Mouse (Mus musculus) cerebellum, postnatal 14 days (tissue): ENCODE measurements around the gene Trpc5.
A peak's percentile ranks its signal among the peaks of the same experiment; 100 is the strongest.

Experiments
- DNase-seq, 2 experiments: peaks; one replicate each; pipeline ENCODE4 v3.0.0; 2021; ENCODE audit warnings: mixed read lengths in 2 of 2

Trpc5 gene

DNA sequence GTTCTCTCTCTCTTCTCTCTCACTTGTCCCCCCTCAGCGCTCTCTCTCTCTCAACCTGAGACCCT is at the start of gene Trpc5:
Gene Trpc5 (minus strand): TSS at position 39 of the 65 bp plus-strand sequence.
- no peak for DNase-seq

GRCm38 (mm10) chrX:144716330-144716729 is 28.4 kb upstream of the Trpc5 start:
- no peak for DNase-seq

DNA sequence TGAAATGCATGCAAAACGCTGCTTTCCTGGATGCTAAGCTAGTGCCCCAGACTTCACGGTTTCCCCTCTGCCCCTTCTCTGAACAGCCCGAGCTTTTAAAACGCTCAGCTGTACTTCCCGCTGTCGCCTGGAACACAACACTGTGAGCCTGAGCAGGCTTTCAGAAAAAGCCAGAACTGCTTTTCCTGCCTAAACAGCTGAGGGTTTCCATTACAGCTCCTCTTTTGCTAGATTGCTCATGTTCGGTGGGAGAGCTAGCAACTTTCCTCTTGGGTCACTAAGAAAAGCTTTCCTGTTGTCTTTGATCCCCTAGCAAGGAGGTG is 1.8 kb upstream of the Trpc5 start:
- DNase-seq: no peak

DNA sequence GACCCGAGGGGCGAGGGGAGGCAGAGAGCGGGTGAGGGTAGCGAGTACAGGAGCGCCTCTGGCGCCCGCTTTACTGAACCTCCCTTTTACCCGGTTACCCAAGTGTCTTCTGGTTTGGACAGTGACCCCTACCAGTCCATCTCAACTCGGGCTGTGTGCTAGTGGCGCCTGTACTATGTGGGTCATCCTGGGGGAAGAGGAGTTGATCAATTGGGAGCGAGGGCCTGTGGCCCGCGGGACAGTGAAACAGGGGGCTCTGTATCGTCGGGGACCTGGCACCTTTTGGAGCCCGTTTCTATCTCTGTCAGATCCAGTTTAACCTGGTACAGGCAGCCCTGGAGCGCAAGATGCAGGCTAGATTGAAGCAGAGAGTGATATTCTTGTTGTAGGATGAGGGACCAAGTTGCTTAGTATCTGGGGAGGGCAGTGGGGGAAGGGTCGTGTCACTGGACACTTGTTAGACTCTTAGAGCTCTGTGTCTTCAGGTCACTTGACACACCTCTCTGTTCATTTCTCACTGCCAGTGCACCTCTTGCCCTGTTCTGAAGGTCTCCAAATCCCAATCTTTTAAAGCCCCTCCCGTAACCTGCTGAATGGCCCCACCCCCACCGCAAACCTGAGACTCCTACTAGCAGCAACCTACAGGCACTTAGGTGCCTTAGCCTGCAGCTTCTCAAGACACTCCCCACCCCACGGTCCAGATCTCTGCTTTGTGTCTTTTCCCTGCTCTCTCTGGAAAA is 1.3 kb upstream of the Trpc5 start:
- peak; percentile 9 to 21 for DNase-seq

DNA sequence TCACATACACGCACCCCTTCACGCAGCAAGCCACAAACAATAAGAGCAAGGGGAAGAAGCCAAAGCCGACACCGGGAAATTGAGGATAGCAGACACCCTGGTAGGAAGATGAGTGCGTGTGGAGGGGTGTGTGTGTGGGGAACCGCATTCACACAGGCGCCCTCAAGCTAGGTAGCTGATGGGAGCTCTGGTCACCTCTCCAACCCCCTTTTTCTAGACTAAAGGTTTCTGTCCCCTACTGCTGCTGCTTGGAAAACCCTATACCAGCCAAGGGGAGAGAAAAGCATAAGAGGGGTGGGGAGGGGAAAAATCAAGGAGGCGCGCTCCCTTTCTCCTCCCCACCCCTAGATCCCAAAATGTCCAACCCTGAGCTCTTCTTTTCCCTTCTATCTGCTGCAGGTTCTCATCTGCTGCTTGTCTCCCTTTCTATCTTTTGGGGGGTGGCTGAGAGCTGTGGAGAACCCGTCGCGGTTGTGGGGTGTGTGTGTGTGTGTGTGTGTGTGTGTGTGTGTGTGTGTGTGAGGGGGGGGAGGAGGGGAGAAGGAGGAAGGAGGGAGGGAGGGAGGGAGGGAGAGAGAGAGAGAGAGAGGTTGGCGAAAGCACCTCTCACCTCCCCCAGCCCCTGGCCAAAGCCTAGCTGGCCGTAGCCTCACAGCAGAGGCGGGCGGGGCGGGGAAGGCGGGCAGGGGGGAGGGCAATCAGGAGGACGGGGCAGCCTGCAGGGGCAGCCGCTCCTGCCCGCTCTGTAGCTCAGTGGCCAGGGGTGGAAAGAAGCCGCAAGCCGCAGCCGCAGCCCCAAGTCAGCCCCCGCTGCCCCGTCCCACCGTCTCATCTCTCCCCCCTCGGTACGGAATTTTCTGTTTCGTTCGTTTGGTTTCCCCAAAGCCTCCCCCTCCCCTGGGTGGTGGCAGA is 483 bp upstream of the Trpc5 start, which contains the start of gene Rtl4:
Gene Rtl4 (plus strand): TSS at position 701 of the 912 bp plus-strand sequence.
- peak; percentile 17 to 25 for DNase-seq

DNA sequence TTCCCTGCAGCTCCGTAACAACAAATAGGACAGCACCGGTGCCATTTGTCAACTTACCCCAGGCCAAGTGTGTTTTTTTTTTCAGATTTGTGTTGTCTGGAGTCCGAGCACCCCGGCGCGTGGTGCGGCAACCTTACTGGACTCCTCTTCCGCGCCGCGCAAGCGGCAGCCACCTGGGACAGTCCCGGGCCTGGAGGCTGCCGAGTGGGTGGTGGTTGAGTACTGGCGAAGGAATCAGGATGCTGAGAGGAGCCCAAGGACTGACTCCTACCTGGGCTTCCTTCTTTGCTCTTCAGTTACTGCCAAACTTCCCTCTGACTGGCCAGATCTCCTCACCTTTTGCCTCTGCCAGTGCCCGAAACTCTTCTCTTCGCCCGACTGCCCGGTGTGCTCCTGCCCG is 238 bp downstream of the Trpc5 start:
- peak; percentile 3 to 7 for DNase-seq

DNA sequence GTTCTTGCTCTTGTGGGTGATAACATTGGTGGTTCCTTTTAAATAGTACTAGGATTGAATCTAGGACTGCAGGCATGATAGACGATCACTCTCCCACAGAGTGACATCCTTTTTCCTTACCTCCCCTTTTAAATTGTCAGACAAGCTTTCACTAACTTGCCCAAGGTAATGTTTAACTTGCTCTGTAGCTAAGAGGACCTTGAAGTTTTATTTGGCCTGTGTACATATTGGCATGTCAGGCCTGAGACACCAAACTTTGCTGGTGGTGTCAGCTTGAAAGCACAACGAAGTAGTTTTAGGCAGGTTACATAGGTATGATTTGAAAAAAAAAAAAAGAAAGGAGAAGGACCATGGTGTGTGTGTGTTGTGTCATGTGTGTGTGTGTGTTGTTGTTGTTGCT is 35.8 kb downstream of the Trpc5 start:
- DNase-seq: no peak

DNA sequence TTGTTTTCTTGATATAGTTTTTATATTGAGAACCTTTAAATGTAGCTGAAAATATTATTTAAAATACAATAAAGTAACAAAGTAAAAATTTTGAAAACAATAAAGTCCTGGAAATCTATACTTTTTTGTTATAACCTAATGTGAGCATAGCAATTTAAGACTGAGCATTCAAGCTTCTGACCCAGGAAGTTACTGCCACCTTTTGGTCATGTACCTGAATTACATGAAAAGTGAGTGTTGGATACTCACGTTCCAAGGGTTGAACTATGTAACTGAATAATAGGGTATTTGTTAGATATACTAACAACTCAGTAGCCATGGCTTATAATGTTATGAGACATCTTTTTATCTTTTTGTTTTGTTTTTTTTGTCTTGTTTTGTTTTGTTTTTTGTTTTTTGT is 42.6 kb downstream of the Trpc5 start:
- DNase-seq: peak in 1 of 2 experiments; percentile 4

DNA sequence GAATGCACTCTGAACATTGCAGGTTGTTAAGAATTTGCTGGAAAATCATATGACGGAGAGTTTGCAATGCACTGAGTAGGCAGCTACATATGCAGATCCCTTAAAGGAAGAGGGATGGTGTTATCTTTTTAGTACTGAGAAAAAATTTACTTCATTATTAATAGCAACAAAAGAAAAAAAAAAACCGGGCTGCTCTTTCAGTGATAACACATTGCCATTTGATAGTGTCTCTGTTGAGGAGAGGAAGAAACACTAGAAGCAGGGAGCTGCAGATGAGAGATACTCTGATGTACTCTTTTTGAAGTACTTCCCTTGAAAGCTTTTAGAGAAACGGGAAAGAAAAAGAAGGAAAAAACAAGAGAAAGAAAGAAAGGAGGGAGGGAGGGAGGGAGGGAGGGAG is 43.2 kb downstream of the Trpc5 start:
- DNase-seq: no peak

GRCm38 (mm10) chrX:144612753-144613152 is 75.2 kb downstream of the Trpc5 start:
- DNase-seq: no peak

- peak; percentile 3 for DNase-seq
Measured at GRCm38 (mm10) chrX:144536431-144536830, 151.5 kb downstream of the Trpc5 start.

DNA sequence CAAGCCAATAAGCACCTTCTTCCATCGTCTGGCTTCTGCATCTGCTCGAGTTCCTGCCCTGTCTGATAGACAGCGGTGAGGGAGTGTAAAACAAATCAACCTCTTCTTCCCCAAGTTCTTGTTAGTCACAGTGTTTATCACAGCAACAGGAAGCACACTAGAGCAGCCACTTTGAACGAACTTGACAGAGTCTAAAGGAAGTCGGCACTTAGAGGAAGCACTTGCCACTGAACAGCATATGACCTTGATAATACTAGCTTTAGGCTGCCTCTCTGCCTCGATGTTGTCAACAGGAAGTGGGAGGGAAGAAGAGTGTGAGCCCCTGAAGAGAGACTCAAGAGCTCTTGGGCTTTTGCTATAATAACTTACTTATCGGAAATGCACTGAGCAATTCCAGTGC is 161.9 kb downstream of the Trpc5 start:
- no peak for DNase-seq

GRCm38 (mm10) chrX:144523239-144523638 is 164.7 kb downstream of the Trpc5 start:
- DNase-seq: no peak

DNA sequence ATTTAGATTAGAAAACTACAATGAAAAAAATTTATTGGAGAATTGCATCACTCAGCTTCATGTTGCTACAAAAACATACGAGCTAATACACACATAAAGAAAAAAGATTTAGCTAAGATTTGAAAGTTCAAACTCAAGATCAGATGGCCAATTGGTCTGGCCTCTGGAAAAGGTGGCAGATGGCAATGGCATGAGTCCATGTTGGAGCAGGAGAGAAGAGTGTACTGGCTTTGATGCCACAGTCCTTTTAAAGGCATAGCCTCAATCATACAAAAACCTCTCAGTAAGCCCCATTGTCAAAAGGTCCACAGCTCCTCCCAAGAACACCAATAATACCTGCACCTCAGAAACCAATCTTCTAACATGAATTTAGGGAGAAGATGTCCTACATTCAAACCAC is 196.6 kb downstream of the Trpc5 start:
- peak; percentile 76 to 78 for DNase-seq

DNA sequence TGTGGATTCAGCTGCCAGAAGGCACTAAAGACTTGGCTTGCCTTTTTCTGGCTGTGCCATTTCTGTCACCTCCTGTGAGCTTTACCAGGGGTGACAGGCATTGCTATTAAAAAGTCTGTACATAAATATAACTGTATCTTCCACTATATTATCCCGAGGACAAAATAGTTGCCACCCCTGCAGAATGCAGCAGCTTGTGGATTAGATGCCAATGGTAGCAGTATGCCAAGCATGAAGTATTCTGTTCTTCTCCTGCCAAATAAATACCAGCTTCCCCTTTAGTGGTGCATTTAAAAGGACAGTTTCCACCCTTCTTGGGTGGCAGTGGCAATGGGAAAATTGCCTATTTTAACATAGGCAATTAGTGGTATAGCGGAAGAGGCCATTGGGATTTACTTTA is 223.6 kb downstream of the Trpc5 start:
- peak; percentile 14 to 26 for DNase-seq

- no peak for DNase-seq
Measured at GRCm38 (mm10) chrX:144456281-144456680, 231.7 kb downstream of the Trpc5 start, which contains the start of gene Trpc5os. Trpc5os (plus strand) TSS chrX:144456581.

DNA sequence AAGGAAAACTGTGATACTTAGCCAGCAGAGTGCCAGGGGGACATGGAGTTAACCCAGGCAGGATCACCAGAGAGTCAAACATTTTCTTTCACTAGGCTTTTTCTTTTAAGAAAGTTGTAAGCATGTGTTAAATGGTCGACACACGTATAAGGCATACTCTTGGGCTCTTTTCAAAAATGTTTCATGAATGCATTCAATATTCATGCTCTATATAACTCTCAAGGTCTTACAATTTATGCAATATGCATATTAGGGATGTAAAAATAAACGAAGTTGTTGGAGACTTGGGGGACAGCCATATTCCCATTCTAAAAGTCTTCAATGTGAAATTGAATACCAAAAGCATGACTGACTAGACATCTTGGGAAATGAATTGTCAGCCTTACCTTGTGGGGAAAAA is 264.1 kb downstream of the Trpc5 start:
- DNase-seq: no peak

GRCm38 (mm10) chrX:144421091-144421490 is 266.9 kb downstream of the Trpc5 start:
- DNase-seq: no peak

DNA sequence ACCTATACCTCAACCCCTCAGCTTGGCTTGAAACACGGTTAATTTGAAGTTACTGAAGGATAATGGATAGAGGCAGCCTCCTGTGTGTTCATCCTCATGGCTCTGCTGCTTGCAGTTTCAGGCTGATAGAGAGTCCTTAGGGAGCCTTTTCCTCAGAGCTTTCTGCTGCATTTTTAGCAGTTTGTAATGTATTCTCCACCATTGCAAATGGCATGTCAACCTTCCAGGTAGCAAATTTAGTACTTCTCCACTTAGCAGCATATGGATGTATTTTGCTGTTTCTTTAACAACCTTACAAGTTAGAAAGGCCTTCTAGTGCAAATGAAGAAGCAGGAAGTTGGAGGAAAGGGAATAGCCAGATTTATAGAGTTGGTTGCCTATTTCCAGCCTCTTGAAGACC is 267.7 kb downstream of the Trpc5 start:
- DNase-seq: no peak

DNA sequence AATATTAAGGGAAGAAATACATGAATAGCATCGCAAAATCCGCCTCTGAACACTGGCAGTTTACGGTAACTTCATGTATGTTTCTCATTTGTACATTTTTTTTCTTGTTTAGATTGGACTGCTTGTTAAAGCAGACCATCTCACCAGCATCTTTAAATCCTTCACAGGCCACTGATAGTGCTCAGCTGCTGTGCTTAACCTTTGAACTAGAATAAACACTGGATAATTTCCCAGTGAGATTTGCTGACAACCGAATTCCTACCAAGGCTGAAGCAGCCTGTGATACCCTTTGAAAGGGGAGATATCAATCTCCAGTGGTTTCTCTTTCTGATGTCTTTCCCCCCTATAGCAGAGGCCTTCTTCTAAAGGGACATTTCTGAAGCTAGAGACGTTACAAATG is 279.9 kb downstream of the Trpc5 start:
- no peak for DNase-seq

DNA sequence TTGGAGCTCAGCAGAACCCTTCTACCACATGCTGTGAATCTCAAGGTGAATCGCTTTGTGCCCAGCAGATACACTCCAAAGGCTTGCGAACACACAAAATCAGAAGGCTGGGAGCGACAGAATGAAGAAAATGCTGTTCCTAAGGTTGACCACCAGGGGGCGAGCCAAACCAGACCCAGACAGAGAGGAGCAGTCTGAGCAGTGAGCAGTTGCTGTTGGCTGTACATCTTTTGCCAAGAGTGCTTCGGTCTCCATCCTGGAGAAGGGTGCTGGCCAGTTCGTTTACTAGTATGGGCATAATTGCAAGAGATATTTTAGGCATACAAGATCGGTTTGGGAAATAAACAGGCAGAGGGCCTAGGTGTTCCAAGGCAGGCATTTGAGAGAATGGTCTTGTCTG is 284.5 kb downstream of the Trpc5 start:
- DNase-seq: peak; percentile 67

- DNase-seq: no peak
Measured at GRCm38 (mm10) chrX:144374196-144374595, 313.8 kb downstream of the Trpc5 start.

DNA sequence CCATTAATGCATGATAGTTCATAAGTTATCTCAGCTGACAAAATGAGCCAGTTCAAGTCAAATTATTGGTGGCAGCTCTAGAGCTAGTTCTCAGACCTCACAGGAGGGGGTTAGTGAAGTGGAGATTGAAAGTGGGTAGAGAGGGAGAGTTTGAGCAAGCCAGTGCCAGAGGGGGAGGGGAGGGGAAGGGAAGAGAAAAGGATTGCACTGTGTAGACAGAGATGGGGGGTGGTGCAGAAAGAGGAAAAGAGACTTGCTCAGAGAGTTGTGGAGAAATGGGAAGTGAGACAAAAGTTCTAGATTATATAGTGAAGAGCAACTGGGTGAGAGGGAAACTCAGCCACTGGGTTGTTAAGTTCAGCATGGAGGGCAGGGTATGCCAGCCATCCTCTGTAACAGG is 349.6 kb downstream of the Trpc5 start:
- DNase-seq: no peak

DNA sequence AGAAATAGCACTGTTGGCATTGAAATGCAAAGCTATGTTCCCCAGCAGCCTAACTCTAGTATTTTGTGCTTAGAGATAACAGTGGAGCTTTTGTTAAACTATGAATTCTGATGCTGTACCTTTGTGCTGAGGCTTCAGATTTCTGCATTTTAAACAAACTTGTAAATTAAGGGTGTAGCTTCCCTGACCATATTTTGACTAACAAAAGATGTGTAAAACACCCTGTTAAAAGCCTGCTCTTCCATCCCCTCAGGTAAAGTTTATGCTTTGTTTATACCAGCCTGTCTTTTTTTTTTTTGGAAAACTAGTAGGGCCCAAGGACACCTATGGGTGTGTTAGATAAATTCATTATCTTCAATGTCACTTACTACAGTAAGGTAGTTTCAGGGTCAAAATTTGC is 350.0 kb downstream of the Trpc5 start:
- DNase-seq: no peak
